Mouse (Mus musculus) heart, adult 8-10 months (tissue): ENCODE results near the gene Ccnq. TPM values are rescaled to one million over a fixed set of nuclear protein-coding genes. Genes with fewer than 3 reads are reported as not detected.

Experiments used
- DNase-seq: peaks from one replicate; pipeline ENCODE4 v3.0.0; 2022; ENCODE audit warnings: low spot score
- total RNA-seq, 4 experiments: library from RNA; stranded (reverse); gene quantifications; 2 replicates each; pipeline ENCODE4 v1.2.4; 2022

Gene Ccnq
- total RNA-seq = 10 to 100 TPM; 18.2 to 20.6 (median 18.8) TPM

- peak; percentile 53 for DNase-seq
Measured at GRCm38 (mm10) chr11:78750885-78751842, at the start of gene Ccnq. TSS of gene Ccnq (minus strand) at chr11:78751729.

GRCm38 (mm10) chr11:78801094-78801493 is 49.6 kb upstream of the Ccnq start:
- DNase-seq = no peak

DNA sequence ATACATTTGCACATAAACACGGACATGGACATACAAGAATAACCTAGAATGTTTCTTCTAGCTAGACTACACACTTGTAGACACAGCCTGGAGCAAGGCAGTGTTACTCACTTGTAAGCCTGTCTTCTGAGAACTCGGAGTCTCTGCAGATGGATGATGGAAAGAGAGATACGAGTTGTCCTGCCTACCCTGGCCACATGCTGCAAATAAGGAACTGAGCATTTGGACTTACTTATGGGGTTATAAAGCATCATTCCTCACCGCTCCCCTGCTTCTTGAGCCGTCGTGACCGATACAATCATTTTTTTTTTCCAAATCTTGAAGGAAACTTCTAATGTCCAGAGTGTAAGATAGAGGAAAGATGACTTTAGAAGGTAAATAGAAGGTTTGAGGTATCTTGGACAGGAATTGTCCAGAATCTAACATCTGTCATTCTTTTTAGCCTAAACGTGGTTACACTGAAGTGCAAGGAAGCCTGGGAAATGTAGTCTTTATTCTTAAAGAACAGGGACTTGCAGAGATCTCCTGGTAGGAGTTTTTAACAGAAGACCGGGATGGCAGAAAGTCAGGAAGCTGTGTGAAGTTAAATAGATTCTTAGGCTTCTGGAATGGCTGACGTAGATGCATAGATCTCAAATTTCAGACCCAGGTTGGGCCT is 44.7 kb upstream of the Ccnq start:
- DNase-seq = no peak

GRCm38 (mm10) chr11:78793116-78793515 is 41.6 kb upstream of the Ccnq start:
- no peak for DNase-seq

DNA sequence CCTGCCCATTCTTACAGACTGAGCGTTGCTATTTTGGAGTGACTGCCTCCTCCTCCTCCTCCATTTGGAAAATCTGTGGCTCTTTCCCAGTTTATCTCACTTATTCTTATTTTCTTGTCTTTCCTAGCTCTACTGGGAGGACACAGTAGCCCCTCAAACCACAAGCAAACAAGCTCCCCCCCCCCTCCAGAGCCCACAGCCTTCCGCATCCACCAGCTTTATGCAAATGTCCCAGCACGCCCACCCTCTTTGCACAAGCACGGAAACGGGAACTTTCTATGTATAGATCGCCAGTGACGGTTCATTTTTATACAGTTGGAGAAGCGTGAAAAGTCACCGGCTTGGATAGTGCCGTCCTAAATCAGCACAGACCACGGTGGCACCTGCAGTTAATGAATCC is 40.9 kb upstream of the Ccnq start:
- DNase-seq = no peak

- DNase-seq = no peak
Measured at GRCm38 (mm10) chr11:78792055-78792454, 40.5 kb upstream of the Ccnq start.

GRCm38 (mm10) chr11:78791582-78791981 is 40.1 kb upstream of the Ccnq start:
- DNase-seq = peak; percentile 51

DNA sequence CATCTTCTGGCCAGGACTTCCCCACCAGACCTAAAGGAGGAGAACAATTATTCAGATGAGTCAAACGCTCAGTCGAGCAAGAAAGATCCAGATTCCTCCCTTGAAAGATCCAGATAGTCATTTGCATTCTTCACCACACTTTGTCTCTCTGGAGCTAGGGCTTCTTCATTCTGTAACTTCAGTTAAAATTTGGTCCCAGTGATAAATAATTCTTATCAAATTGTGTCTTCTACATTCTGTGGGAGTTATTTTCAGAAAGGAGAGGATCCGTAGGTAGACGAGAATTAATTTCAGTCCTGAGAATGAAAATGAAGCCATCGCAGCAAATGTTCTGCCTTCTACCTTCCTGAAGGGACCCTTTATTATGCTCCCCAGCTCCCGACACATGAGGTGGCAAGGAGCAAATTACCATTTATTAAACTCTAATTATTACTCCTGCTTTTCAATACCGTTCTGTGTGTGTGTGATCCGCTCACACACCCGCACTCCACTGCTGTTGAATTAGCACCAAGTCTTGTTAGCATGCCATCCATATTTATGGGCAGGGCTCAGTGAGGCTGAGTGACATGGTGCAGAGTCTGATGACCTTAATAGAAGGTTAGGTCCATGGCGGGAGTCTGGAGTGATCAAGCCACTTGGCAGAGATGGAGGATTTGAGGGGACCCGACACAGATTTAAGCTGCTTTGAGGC is 38.0 kb upstream of the Ccnq start:
- no peak for DNase-seq

GRCm38 (mm10) chr11:78786013-78786431 is 34.5 kb upstream of the Ccnq start:
- no peak for DNase-seq

- DNase-seq = no peak
Measured at GRCm38 (mm10) chr11:78782791-78783347, 31.3 kb upstream of the Ccnq start.

GRCm38 (mm10) chr11:78782326-78782725 is 30.8 kb upstream of the Ccnq start:
- no peak for DNase-seq

DNA sequence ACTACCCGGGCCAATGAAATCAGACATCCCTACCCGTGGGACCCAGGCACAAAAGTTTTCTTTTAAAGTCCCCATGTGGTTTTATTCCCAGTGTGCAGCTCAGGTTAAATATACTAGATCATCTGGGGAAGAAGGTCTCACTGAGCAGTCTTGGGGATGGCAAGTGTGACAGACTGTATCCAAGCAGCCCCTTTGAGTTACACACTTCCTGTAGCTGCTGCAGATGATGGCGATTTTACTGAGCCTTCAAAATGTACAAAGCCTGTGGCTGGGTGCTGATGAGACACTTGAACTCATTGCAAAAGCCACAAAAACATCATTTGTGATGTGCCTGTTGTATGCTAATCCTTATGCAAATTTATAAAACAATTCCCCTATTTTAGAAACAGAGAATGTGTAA is 29.0 kb upstream of the Ccnq start:
- no peak for DNase-seq

- no peak for DNase-seq
Measured at GRCm38 (mm10) chr11:78780002-78780401, 28.5 kb upstream of the Ccnq start.

GRCm38 (mm10) chr11:78777851-78778680 is 26.5 kb upstream of the Ccnq start:
- no peak for DNase-seq

DNA sequence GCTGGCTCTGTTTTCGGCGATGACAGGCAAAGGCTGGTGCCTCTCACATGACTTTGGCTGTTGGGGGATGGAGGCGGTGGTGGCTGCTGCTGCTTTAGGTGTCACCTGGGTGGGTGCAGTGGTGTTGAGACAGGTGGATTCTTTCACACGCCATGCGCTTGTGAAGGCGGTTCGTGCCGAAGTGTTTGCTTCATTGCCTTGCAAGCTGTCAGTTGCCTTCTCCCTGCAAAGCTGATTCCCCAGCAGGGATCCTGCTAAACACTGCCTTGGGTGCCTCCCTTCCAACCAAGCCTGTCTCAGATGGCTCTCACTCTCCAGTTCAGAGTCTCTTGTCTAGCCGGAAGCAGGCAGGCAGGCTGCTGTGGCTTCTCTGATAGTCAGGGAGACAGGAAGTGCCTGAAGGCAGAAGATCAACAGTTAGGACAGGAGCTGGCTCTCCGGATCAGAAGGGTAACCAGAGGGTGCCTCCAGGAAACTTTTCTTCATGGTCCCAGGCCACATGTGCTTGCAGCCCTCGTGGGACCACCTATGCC is 20.3 kb upstream of the Ccnq start:
- DNase-seq = no peak

- DNase-seq = no peak
Measured at GRCm38 (mm10) chr11:78770436-78770835, 18.9 kb upstream of the Ccnq start.

DNA sequence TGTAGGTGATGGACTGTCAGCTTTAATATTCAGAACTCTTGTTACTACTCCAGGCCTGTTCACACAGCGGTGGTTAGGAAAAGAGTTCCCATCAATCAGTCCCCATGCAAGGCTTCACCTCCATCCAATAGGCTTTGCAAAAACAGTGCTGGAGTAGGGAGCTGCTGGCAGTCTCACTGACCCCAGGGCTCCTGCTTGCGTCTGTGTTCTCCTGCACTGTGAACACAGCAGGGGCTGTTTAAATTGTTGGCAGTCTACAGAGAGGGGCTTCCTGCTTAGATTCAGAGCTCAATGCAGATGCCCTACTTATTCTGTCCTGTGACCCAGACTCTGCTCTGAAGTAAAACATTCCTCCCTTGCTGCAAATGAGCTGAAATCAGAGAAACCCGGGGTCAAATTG is 17.2 kb upstream of the Ccnq start:
- DNase-seq = no peak

GRCm38 (mm10) chr11:78766069-78766830 is 14.7 kb upstream of the Ccnq start:
- DNase-seq = no peak

DNA sequence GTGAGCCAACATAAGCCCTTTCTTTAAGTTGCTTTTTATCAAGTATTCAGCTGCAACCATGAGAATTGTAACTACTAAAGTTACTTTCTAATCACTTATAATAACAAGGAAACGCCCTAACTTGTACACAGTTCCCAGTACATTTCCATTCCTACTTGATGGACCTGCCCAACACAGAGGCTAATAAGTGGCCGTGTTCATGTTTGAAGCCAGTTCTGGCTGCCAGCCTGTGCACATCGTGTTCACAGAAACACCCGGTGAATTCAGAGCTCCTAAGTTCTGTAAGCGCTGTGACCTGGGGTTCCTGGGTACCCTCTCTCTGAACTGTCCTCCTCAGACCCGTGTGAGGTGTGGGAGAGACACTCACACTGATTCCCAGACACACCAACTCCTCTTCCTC is 13.3 kb upstream of the Ccnq start:
- no peak for DNase-seq

GRCm38 (mm10) chr11:78764304-78764703 is 12.8 kb upstream of the Ccnq start:
- DNase-seq = no peak
